Mouse (Mus musculus) embryonic fibroblast, embryonic 13.5 days (primary cell): ENCODE data around the gene Hpcal1.

Experiments
- CTCF ChIP-seq: IDR thresholded peaks from 2 replicates; pipeline ENCODE4 v1.5.1; 2011; ENCODE audit warnings: mild to moderate bottlenecking, control low read depth, low read length, moderate library complexity, borderline replicate concordance; ENCODE audit not compliant: insufficient read depth
- POLR2A ChIP-seq: IDR thresholded peaks from 2 replicates; pipeline ENCODE4 v1.6.1; 2011; ENCODE audit warnings: low read depth, mild to moderate bottlenecking, control low read depth, low read length, moderate library complexity

- TF ChIP-seq CTCF (no peak), POLR2A (no peak)
Measured at GRCm38 (mm10) chr12:17694589-17695115, 4.0 kb downstream of the Hpcal1 start.
